Mouse (Mus musculus) erythroblast, embryonic 14.5 days (primary cell): ENCODE data around the gene Ifi204.
"Not testable (repeated sequence)": the region's sequence is repeated elsewhere in the genome, so short reads cannot be mapped to it uniquely, and the experiment has no call there.

Source experiments
- GATA1 ChIP-seq: IDR thresholded peaks from 2 replicates; pipeline ENCODE4 v1.6.1; 2012; ENCODE audit warnings: low read length, inconsistent platforms, mixed read lengths
- TAL1 ChIP-seq: IDR thresholded peaks from 3 replicates; pipeline ENCODE4 v1.6.1; 2012; ENCODE audit warnings: low read length, inconsistent platforms, mixed read lengths

DNA sequence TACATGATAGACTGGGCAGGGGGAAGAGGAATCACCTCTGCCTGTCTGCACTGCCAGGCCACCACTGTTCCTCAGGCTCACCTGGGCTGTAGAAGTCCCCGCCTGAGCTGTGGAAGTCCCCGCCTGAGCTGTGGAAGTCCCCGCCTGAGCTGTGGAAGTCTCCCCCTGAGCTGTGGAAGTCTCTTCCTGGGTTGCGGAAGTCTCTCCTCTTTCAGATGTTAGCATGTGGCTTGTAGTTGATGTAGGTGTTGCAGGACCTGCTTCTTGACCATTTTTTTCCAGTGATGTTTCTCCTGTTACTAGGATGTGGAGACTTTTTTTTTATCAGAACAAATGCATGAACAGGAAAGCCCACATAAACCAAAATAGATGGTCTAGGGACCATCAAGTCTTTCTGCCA lies 31.7 kb downstream of the Ifi204 start:
- not testable (repeated sequence) for TF ChIP-seq TAL1, GATA1
